Mouse (Mus musculus) small intestine, adult 2 months (tissue): ENCODE measurements around the gene Erich2.

ENCODE experiments used
- CTCF ChIP-seq: fragments of 200-500 bp; IDR thresholded peaks from 2 replicates; pipeline ENCODE4 v1.5.1; 2012; ENCODE audit warnings: low read depth, mild to moderate bottlenecking, control low read depth, inconsistent platforms, low read length, moderate library complexity, mixed read lengths; ENCODE audit not compliant: insufficient replicate concordance, insufficient read length; ENCODE audit errors: extremely low read depth
- POLR2A ChIP-seq: fragments of 200-500 bp; IDR thresholded peaks from 2 replicates; pipeline ENCODE4 v1.6.1; 2012; ENCODE audit warnings: low read depth, mild to moderate bottlenecking, control low read depth, inconsistent platforms, low read length, moderate library complexity

DNA sequence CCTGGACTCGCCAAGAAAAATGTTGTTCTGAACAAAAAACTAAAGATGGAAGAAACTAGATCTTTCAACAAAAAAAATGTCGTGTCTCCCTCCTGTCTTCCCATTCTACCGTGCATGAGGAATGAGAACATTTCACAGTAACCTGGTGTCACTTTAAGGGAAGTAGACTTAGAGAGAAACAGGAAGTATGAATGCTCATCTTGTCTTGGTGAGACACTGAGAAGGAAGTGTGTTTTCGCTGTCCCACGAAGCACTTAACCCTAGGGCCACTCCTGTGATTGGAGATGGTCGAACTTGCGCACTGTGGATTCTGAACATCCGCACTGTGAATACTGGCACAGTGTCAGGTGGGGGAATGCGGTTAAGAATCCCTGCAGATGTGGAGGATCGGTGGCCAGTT lies 5.2 kb upstream of the Erich2 start:
- TF ChIP-seq CTCF (no peak), POLR2A (no peak)
